Mouse (Mus musculus) E14TG2a.4 (cell line): Measurements from ENCODE around the gene Rin3.

Source experiments
- H3K27me3 ChIP-seq: 2 replicates; pipeline ENCODE4 v1.6.1; 2014; ENCODE audit warnings: low read length, control low read depth; ENCODE audit not compliant: insufficient read depth
- H3K36me3 ChIP-seq: 2 replicates; pipeline ENCODE4 v1.6.1; 2014; ENCODE audit warnings: low read length, control low read depth; ENCODE audit not compliant: insufficient read depth
- H3K4me1 ChIP-seq: replicated peaks from 2 replicates; pipeline ENCODE4 v1.6.1; 2014; ENCODE audit warnings: low read depth, low read length, control low read depth
- H3K4me3 ChIP-seq: replicated peaks from 2 replicates; pipeline ENCODE4 v1.5.1; 2014; ENCODE audit warnings: mild to moderate bottlenecking, low read length
- H3K9me3 ChIP-seq: 2 replicates; pipeline ENCODE4 v1.6.1; 2014; ENCODE audit warnings: low read length, control low read depth
- CTCF ChIP-seq: conservative IDR thresholded peaks from 2 replicates; pipeline ENCODE4 v1.5.1; 2014; ENCODE audit warnings: low read length
- NANOG ChIP-seq: IDR thresholded peaks from 2 replicates; pipeline ENCODE4 v1.6.1; 2014; ENCODE audit warnings: borderline replicate concordance, low read length, mixed read lengths
- POU5F1 ChIP-seq: IDR thresholded peaks from 2 replicates; pipeline ENCODE4 v1.6.1; 2014; ENCODE audit warnings: low read length, borderline replicate concordance

The Rin3 gene

DNA sequence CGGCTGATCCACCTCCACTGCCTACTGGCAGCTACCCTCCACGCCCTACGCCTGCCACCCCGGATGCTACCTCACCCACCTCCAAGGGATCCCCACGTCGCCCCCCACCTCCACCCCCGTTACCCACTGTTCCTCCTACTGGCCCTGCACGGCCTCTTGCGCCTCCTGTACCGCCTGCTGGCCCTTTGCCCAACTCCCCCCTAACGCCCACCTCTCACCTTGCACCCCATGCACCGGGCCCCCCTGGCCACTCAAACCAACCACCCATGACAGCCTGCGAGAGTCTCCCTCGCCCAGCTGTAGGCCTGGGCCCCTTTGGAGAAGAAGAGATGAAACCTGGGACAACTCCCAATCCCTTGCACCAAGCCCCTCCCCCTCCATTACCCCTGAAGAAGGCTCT, 85.7 kb downstream of the Rin3 start:
- H3K4me1 ChIP-seq = peaks cover 21% of the 10 kb centered on the region
- H3K9me3 ChIP-seq = no peaks in the 10 kb centered on the region
- no peaks in the 10 kb centered on the region for H3K36me3 ChIP-seq
- H3K4me3 ChIP-seq = peak overlapping the region; percentile 51
- peaks cover 20% of the 10 kb centered on the region for H3K27me3 ChIP-seq
- TF ChIP-seq POU5F1 (no peak), NANOG (no peak), CTCF (no peak)

DNA sequence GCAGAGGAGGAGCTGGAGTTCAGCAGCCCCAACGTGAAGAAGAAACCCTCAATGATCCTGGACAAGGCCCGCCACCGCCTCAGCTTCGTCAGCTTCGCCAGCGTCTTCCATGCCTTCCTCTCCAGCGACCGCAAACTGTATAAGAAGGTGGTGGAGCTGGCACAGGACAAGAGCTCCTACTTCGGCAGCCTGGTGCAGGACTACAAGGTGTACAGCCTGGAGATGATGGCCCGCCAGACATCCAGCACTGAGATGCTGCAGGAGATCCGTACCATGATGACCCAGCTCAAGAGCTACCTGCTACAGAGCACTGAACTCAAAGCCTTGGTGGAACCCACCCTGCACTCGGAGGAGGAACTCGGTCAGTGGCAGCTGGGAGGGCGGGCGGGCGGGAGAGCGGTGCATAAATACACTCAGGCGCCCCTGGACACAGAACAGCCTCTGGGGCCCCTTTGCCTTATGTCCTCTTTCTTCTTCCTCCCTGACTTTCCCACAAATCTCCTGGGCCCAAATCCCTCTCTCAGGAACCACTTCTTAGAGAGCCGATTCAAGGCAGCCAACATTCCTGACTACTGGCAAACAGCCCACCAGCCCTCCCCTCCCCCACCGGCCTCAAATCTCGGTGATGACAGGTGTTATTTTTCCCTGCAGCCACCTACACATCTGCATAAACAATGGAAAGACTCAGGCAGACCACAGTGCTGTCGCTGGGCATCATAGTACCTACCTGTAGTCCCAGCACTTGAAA, 86.8 kb downstream of the Rin3 start:
- peaks cover 20% of the 10 kb centered on the region for H3K27me3 ChIP-seq
- H3K4me1 ChIP-seq = peaks cover 21% of the 10 kb centered on the region
- H3K9me3 ChIP-seq = no peaks in the 10 kb centered on the region
- TF ChIP-seq CTCF = no peak
- TF ChIP-seq NANOG = no peak
- TF ChIP-seq POU5F1 = no peak
- H3K4me3 ChIP-seq = peak overlapping the region; percentile 51
- H3K36me3 ChIP-seq = no peaks in the 10 kb centered on the region

DNA sequence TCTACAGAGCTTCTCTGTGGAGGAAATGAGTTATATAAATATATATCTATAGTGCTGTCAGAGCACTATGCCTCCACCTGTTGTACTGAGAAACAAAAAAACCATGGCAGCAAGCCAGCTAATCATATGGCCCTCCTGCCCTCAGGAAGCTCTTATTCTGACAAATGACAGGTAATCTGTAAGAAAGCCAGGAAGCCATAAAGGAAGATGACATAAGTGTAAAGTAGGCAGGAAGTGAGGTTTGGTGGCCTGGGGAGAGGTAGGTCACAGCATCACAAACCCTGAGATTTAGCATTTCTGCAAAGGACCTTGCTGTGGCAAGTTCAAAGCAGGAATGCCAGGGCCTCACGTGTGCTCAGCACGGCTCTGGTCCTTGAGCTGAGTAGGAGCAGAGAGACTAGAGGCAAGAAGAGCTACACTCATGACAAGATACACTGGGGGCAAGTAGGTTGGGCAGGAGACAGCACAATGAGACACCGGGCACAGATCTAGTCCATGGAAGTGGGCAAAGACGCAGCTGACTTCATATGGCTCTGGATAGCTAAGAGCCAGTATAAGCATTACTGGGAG, 88.2 kb downstream of the Rin3 start:
- no peaks in the 10 kb centered on the region for H3K36me3 ChIP-seq
- H3K4me3 ChIP-seq = no peak overlapping the region
- peaks cover 21% of the 10 kb centered on the region for H3K4me1 ChIP-seq
- H3K27me3 ChIP-seq = peaks cover 15% of the 10 kb centered on the region
- no peak for TF ChIP-seq CTCF
- no peak for TF ChIP-seq NANOG
- TF ChIP-seq POU5F1 = no peak
- H3K9me3 ChIP-seq = no peaks in the 10 kb centered on the region

DNA sequence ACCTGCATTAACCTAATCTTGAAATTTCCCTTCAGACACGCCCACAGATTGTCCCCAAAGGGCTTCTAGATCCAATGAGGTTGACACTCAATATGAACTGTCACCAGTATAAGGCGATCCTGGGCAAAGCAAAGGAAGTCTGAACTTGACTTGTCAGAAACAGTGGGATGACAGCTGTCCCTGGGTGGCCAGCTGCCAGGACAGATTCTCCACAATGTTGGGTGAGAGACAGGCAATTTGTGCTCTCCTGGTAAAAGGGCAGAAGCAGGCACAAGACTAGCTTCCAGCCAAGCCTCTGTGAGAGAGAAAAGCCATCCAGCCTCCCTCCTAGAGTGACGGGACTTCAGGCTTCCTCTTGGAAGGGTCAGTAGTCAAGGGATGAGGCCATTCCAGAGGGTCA, 89.5 kb downstream of the Rin3 start:
- Histone ChIP-seq H3K36me3 (no peaks in the 10 kb centered on the region), H3K9me3 (no peaks in the 10 kb centered on the region), H3K4me3 (no peak overlapping the region), H3K4me1 (peaks cover 21% of the 10 kb centered on the region), H3K27me3 (peaks cover 13% of the 10 kb centered on the region)
- TF ChIP-seq CTCF (no peak), NANOG (no peak), POU5F1 (no peak)

DNA sequence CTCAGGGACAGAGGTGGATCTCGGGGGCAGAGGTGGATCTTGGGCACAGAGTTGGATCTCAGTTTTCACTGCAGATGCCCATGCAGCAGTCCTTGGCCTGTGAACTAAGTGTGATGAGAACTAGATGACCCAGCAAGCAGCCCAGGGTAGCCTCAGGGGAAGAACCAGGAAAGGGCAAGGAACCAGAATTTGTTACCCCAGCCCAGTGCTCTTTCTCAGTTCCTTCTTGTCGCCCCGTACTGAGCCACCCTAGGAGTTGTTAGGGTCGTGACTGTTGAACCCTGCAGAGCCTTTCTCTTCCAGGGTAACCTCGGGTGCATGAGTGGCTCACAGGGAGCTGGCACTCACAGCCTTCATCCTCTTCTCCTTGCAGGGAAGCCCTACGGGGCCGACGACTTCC, 99.3 kb downstream of the Rin3 start:
- no peaks in the 10 kb centered on the region for H3K27me3 ChIP-seq
- H3K4me3 ChIP-seq = no peak overlapping the region
- no peaks in the 10 kb centered on the region for H3K4me1 ChIP-seq
- TF ChIP-seq NANOG = no peak
- TF ChIP-seq CTCF = no peak
- no peaks in the 10 kb centered on the region for H3K9me3 ChIP-seq
- no peaks in the 10 kb centered on the region for H3K36me3 ChIP-seq

DNA sequence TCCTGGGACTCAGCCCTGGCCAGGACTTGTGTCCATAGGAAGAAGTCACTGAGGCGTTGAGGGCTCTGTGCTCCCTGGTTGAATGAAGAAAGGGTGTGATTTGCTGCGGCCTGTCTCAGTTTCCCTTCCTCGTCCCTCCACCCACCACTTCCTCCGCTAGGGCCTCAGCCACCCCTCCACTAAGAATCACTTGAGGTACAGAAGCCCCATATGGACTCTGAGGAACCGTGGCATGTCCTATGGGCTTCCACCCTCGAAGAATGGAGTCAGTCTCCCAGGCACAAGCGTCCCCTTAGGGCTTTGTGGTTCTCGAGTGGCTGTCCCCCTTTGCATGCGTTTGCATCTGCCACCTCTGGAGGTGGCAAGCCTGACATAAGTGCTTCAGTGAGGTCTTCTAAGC, 100.4 kb downstream of the Rin3 start:
- no peaks in the 10 kb centered on the region for H3K36me3 ChIP-seq
- peaks cover 7% of the 10 kb centered on the region for H3K27me3 ChIP-seq
- H3K9me3 ChIP-seq = no peaks in the 10 kb centered on the region
- TF ChIP-seq POU5F1 (no peak), NANOG (no peak), CTCF (no peak)
- H3K4me3 ChIP-seq = no peak overlapping the region
- H3K4me1 ChIP-seq = peaks cover 4% of the 10 kb centered on the region

DNA sequence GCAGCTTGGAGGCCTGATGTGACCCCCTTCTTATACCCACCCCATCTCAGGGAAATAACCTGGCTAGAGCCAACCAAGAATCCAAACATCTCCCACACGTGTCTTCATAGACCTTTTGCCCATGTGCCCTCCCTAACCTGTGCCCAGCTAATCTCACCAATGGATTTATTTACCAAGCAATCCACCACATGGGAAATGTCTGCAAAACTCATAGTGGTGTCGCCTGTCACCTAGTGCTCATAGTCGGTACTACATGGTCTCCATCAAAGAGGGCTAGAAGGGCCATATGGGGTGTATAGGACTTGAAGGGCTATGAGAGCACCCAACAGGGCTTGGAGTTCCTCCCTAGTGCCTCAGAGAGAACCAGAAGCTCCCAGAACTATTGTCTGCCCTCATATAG, 102.0 kb downstream of the Rin3 start:
- H3K4me3 ChIP-seq = no peak overlapping the region
- TF ChIP-seq NANOG (no peak), CTCF (peak; percentile 95), POU5F1 (no peak)

DNA sequence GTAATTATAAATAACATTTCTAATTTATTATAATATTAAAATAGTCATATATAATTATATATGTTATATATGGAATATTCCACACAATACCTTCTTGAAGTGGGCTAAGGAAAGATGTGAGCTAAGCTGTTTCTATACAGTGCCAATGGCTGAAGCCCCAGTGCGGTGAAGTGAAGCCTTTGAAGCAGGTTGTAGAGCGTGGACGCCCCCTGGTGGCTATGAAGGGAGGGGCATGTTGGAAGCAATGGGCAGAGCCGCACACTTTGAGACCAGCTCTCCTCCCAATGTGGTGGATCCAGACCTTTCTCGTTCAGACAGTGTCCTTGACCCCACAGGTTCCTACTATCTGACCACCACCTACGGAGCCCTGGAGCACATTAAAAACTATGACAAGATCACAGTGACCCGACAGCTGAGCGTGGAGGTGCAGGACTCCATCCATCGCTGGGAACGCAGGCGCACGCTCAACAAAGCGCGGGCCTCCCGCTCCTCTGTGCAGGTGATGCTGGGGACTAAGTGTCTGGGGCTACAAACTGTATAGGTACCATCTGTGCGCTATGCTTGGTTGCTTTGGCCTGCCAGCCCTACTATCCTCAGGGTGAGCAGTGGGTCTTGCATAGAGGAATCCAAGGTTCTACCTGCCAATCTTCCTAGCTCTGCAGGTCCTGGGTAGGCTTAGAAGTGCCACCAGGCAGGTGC, 104.5 kb downstream of the Rin3 start:
- TF ChIP-seq NANOG (no peak), CTCF (peak; percentile 87), POU5F1 (no peak)
- Histone ChIP-seq H3K4me3 (peak overlapping the region; percentile 57), H3K4me1 (peaks cover 13% of the 10 kb centered on the region), H3K36me3 (no peaks in the 10 kb centered on the region), H3K9me3 (no peaks in the 10 kb centered on the region), H3K27me3 (peaks cover 25% of the 10 kb centered on the region)

More for the DNA sequence above, 102.0 kb downstream of the Rin3 start:
- peaks cover 22% of the 10 kb centered on the region for H3K27me3 ChIP-seq
- peaks cover 7% of the 10 kb centered on the region for H3K4me1 ChIP-seq
- no peaks in the 10 kb centered on the region for H3K36me3 ChIP-seq
- no peaks in the 10 kb centered on the region for H3K9me3 ChIP-seq
